Mouse (Mus musculus): ENCODE measurements at regions not wholly inside any gene's neighbourhood (a gene's known extent, or its start where the extent isn't known, plus 50 kb on each side); places are given as distances from the start of the nearest gene placed in this dataset.

DNA sequence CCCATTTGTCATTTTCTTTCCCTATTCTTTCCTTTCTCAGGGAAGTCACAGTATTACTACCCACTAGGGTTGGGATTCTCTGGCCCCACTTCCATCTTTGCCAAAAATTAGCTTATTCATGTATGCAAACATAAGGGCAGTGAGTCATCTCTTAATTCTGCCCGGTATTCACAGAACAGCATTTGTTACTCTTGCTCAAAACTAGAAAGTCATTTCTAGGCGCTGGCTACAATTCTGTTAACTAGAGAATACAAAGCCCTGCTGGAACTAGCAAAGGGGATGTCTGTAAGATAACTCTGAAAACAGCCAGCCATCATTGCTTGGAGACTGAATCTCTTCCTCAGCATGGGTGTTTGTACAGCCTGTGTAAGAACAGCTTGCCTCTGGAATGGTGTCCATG is 74.4 kb upstream of the Fam204a start:
- Histone ChIP-seq H3K27ac (ENCODE audit: insufficient read depth, low read length) (no peak overlapping the region), H3K4me1 (ENCODE audit: control insufficient read depth, insufficient read depth, low read length) (no peaks in the 10 kb centered on the region), H3K36me3 (ENCODE audit: control insufficient read depth, insufficient read depth, low read length, poor library complexity, severe bottlenecking) (no peaks in the 10 kb centered on the region), H3K27me3 (ENCODE audit: control insufficient read depth, insufficient read depth, low read length, poor library complexity, severe bottlenecking) (no peaks in the 10 kb centered on the region), H3K9me3 (replicated peaks; ENCODE audit: control insufficient read depth, insufficient read depth, low read length, poor library complexity, severe bottlenecking) (no peaks in the 10 kb centered on the region), H3K9ac (ENCODE audit: low read depth, poor library complexity, severe bottlenecking) (no peak overlapping the region), H3K4me3 (ENCODE audit: low read depth, low read length) (no peak overlapping the region)
- TF ChIP-seq EP300 (IDR thresholded peaks at IDR 0.05; ENCODE audit: insufficient read depth, low read depth, low read length) (no peak), CTCF (IDR thresholded peaks at IDR 0.05; ENCODE audit: low read depth, low read length) (no peak), POLR2A (IDR thresholded peaks at IDR 0.05; ENCODE audit: insufficient read depth, low read length) (no peak)

DNA sequence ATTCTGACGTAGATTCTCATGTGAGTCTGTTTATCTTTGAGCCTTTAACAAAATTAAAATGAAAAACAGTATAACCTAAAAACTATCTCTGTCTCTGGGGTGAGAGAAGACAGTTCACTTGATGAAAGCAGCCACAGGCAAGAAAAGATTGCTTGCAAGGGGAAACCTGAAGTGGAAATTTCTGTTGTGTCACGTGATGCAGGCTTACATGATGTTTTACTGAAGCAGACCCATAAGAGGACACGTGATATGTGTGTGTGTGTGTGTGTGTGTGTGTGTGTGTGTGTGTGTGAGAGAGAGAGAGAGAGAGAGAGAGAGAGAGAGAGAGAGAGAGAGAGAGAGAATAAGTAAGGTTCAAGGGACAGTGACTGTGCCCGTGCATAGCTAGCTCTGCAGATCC is 63.7 kb upstream of the Fam204a start:
- no peaks in the 10 kb centered on the region for H3K9me3 ChIP-seq (replicated peaks; ENCODE audit: control insufficient read depth, insufficient read depth, low read length, poor library complexity, severe bottlenecking)
- H3K36me3 ChIP-seq (ENCODE audit: control insufficient read depth, insufficient read depth, low read length, poor library complexity, severe bottlenecking), result no peaks in the 10 kb centered on the region
- H3K9ac ChIP-seq (ENCODE audit: low read depth, poor library complexity, severe bottlenecking), result no peak overlapping the region
- H3K27ac ChIP-seq (ENCODE audit: insufficient read depth, low read length), result no peak overlapping the region
- TF ChIP-seq EP300 (IDR thresholded peaks at IDR 0.05; ENCODE audit: insufficient read depth, low read depth, low read length) (no peak), CTCF (IDR thresholded peaks at IDR 0.05; ENCODE audit: low read depth, low read length) (no peak), POLR2A (IDR thresholded peaks at IDR 0.05; ENCODE audit: insufficient read depth, low read length) (no peak)
- no peaks in the 10 kb centered on the region for H3K27me3 ChIP-seq (ENCODE audit: control insufficient read depth, insufficient read depth, low read length, poor library complexity, severe bottlenecking)
- H3K4me3 ChIP-seq (ENCODE audit: low read depth, low read length), result no peak overlapping the region
- no peaks in the 10 kb centered on the region for H3K4me1 ChIP-seq (ENCODE audit: control insufficient read depth, insufficient read depth, low read length)

DNA sequence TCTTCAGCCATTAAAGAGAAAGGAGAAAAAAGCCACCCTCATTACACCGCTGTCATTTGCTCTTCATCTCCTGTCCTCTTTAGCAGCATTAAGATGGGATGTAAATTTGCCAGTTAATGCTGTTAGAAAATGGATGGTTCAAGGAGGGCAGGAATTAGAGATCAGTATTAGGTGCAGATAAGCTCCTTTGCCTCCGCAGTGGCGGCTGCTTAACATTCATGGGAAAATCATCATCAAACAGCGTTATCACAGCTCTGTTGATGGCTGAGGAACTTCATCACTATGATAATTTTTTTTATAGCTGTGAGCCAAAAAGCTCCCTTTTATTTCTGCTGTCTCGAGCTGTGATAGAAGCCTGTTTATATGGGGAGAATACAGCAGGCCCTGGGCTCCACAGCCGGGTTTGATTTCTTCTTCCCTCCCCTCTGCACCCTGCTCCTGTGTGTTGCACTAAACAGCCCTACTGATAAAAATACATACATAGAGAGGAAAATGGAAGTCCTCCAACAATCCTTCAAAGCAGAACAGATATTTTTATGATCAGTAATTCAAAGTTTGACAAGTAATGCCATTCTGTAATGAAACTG is 60.4 kb upstream of the Fam204a start:
- no peaks in the 10 kb centered on the region for H3K36me3 ChIP-seq (ENCODE audit: control insufficient read depth, insufficient read depth, low read length, poor library complexity, severe bottlenecking)
- no peaks in the 10 kb centered on the region for H3K4me1 ChIP-seq (ENCODE audit: control insufficient read depth, insufficient read depth, low read length)
- H3K9me3 ChIP-seq (replicated peaks; ENCODE audit: control insufficient read depth, insufficient read depth, low read length, poor library complexity, severe bottlenecking), result no peaks in the 10 kb centered on the region
- no peak overlapping the region for H3K9ac ChIP-seq (ENCODE audit: low read depth, poor library complexity, severe bottlenecking)
- no peak overlapping the region for H3K4me3 ChIP-seq (ENCODE audit: low read depth, low read length)
- TF ChIP-seq EP300 (IDR thresholded peaks at IDR 0.05; ENCODE audit: insufficient read depth, low read depth, low read length) (no peak), CTCF (IDR thresholded peaks at IDR 0.05; ENCODE audit: low read depth, low read length) (no peak), POLR2A (IDR thresholded peaks at IDR 0.05; ENCODE audit: insufficient read depth, low read length) (no peak)
- H3K27me3 ChIP-seq (ENCODE audit: control insufficient read depth, insufficient read depth, low read length, poor library complexity, severe bottlenecking), result no peaks in the 10 kb centered on the region
- no peak overlapping the region for H3K27ac ChIP-seq (ENCODE audit: insufficient read depth, low read length)

DNA sequence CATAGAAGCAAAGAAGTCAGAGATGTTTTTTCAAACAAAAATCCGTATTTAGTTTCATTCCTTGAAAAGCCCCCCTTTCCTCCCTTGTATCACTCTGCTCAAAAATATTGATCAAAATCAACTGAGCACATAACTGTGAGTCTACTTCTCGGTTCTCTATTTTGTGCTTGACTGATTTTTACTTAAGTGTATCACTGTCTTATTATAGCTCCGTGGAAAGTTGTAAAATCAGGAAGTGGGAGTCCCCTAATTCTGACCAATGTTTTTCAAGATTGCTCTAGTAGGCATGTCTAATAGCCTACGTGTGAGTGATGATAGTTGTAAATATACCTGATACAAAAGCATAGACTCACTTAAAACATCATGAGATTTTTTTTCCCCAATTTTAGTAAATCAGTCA is 58.4 kb upstream of the Fam204a start:
- no peaks in the 10 kb centered on the region for H3K27me3 ChIP-seq (ENCODE audit: control insufficient read depth, insufficient read depth, low read length, poor library complexity, severe bottlenecking)
- no peak overlapping the region for H3K27ac ChIP-seq (ENCODE audit: insufficient read depth, low read length)
- no peaks in the 10 kb centered on the region for H3K9me3 ChIP-seq (replicated peaks; ENCODE audit: control insufficient read depth, insufficient read depth, low read length, poor library complexity, severe bottlenecking)
- no peaks in the 10 kb centered on the region for H3K4me1 ChIP-seq (ENCODE audit: control insufficient read depth, insufficient read depth, low read length)
- no peak overlapping the region for H3K4me3 ChIP-seq (ENCODE audit: low read depth, low read length)
- no peak overlapping the region for H3K9ac ChIP-seq (ENCODE audit: low read depth, poor library complexity, severe bottlenecking)
- TF ChIP-seq CTCF (IDR thresholded peaks at IDR 0.05; ENCODE audit: low read depth, low read length) (no peak), EP300 (IDR thresholded peaks at IDR 0.05; ENCODE audit: insufficient read depth, low read depth, low read length) (no peak), POLR2A (IDR thresholded peaks at IDR 0.05; ENCODE audit: insufficient read depth, low read length) (no peak)
- H3K36me3 ChIP-seq (ENCODE audit: control insufficient read depth, insufficient read depth, low read length, poor library complexity, severe bottlenecking), result no peaks in the 10 kb centered on the region
